Mouse (Mus musculus): ENCODE results near the gene Pxn.

DNA sequence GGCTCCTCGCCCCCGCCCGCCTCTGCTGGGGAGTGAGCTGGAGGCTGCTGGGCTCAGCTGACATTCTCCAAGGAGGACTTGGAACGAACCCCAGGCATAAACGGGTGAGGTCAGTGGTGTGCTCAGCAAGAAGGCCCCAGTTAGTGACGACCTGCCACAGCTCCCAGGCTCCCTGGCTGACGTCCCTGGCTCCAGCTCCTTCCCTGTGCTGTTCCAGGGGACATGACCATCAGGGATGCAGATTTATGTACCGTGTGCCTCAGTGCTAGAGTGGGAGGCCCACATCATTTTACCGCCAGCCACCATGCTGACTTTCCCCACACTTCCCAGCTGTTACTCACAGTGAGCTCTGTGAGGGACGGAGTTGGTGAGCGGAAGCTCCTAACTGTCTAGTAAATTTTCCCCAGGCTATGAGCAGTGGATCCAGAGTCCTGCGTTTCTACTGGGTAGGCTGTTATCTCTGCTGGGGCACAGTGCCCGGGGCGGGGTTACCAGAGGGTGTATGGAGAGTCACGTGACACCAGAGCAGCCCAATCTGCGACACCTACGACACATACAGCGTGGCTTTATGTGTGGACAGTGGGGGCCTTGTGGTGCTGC is 25.3 kb downstream of the Pxn start:
- TF ChIP-seq CTCF (IDR thresholded peaks at IDR 0.05; ENCODE audit: borderline replicate concordance, insufficient read depth, low read depth, low read length) (no peak), POLR2A (IDR thresholded peaks at IDR 0.05; ENCODE audit: borderline replicate concordance, insufficient read depth, low read length) (no peak)

Measured in cerebellum, adult 2 months (tissue).